Mouse (Mus musculus) macrophage (primary cell): ENCODE results near the gene Gm34302. TPM values are rescaled to one million over a fixed set of nuclear protein-coding genes. Genes with fewer than 3 reads are reported as not detected.

Source experiments
- polyA plus RNA-seq: library from polyadenylated mRNA; stranded (reverse); fragments of 250-400 nt; gene quantifications from 3 replicates; pipeline ENCODE4 v1.2.4, GENCODE M21; 2018; ENCODE audit warnings: inconsistent platforms

Gene Gm34302
- polyA plus RNA-seq, 1 experiment from 2014 or later = not detected

Other genes with a start within 250 kb of the Gm34302 start
- not detected in 3 replicates for gene Mme, start 242.3 kb downstream of the Gm34302 start, polyA plus RNA-seq